26 mouse cellular contexts compared by ENCODE assay signal in genomic region chr3:17667016-17667415, GRCm38 (mm10).
DNase-seq lines count a peak whose midpoint lies in the region; ATAC-seq and TF ChIP-seq lines count a peak whose summit lies in the region.
"Had no signal": no experiment of that assay in that cellular context is flagged by ENCODE, and none has a peak within 500 bp of the region (broad histone marks: within the 10 kb centered on the region; RNA-seq: fewer than 3 reads in every experiment).

No protein-coding gene starts in this region.

- intact Hi-C loops in left cerebral cortex, adult 2 months (cut with DNase I): loop anchor here (5.0 kb wide), 1 partner anchor 110 kb away; no protein-coding TSS in a partner anchor
- intact Hi-C loops in left cerebral cortex, postnatal 4 days (cut with DNase I): no loop called here

- TF ChIP-seq CTCF in forebrain, postnatal 0 days (IDR thresholded peaks at IDR 0.05; ENCODE audit: low read depth): no peak
- no peak for TF ChIP-seq CTCF in left cerebral cortex, adult 2 months (IDR thresholded peaks at IDR 0.05)

- H3K27me3 ChIP-seq in forebrain, postnatal 0 days (ENCODE audit: insufficient read depth, low read length): no peaks in the 10 kb centered on the region
- no peaks in the 10 kb centered on the region for H3K27me3 ChIP-seq in forebrain, embryonic 13.5 days
- H3K27me3 ChIP-seq in hindbrain, embryonic 11.5 days (ENCODE audit: control insufficient read depth, insufficient read depth, low read length): no peaks in the 10 kb centered on the region
- H3K27me3 ChIP-seq: embryonic facial prominence, embryonic 12.5 days; embryonic facial prominence, embryonic 15.5 days; forebrain, embryonic 15.5 days; heart, embryonic 12.5 days; heart, embryonic 15.5 days had no signal

- DNase-seq in forebrain, postnatal 0 days: peak; percentile 13
- DNase-seq in left cerebral cortex, adult 2 months (ENCODE audit: extremely low spot score in 1 of 2, low spot score in 2 of 2): no peak
- DNase-seq in left cerebral cortex, postnatal 4 days: no peak
- peak; percentile 7 for DNase-seq in right cerebral cortex, adult 18-20 months
- DNase-seq in right cerebral cortex, postnatal 36 days (ENCODE audit: low spot score in 2 of 2): no peak
- no peak for DNase-seq in hindbrain, embryonic 11.5 days (ENCODE audit: low spot score)
- DNase-seq: adrenal gland, adult 8-10 months; adrenal gland, postnatal 25 days; cerebellum, adult 11 months; cerebellum, adult 2 months; cerebellum, adult 9-11 months; cerebellum, postnatal 25 days; gastrocnemius, postnatal 25 days; heart, adult 18-20 months; heart, postnatal 10 days; heart, postnatal 36 days had no signal

- WGBS in forebrain, postnatal 0 days: 69% methylated on average over 1 of the region's 1 CpGs
- whole genome bisulfite sequencing in forebrain, embryonic 13.5 days: 85% methylated on average over 1 of the region's 1 CpGs
- 78% methylated on average over 1 of the region's 1 CpGs for WGBS in hindbrain, embryonic 11.5 days

- H3K4me2 ChIP-seq in forebrain, postnatal 0 days (ENCODE audit: low read depth): no peak overlapping the region
- no peak overlapping the region for H3K4me2 ChIP-seq in forebrain, embryonic 13.5 days
- no peak overlapping the region for H3K4me2 ChIP-seq in hindbrain, embryonic 11.5 days (replicated peaks; ENCODE audit: low read depth, low read length)
- H3K4me2 ChIP-seq: embryonic facial prominence, embryonic 12.5 days; embryonic facial prominence, embryonic 15.5 days; forebrain, embryonic 15.5 days; heart, embryonic 12.5 days; heart, embryonic 15.5 days; hindbrain, embryonic 14.5 days had no signal

- H3K4me1 ChIP-seq in forebrain, postnatal 0 days (ENCODE audit: insufficient read depth): no peaks in the 10 kb centered on the region
- no peaks in the 10 kb centered on the region for H3K4me1 ChIP-seq in forebrain, embryonic 13.5 days
- H3K4me1 ChIP-seq in hindbrain, embryonic 11.5 days (replicated peaks; ENCODE audit: control insufficient read depth, insufficient read depth, low read length): no peaks in the 10 kb centered on the region
- H3K4me1 ChIP-seq: embryonic facial prominence, embryonic 12.5 days; embryonic facial prominence, embryonic 15.5 days; forebrain, embryonic 15.5 days; heart, embryonic 12.5 days; heart, embryonic 15.5 days; hindbrain, embryonic 10.5 days had no signal

- no peaks in the 10 kb centered on the region for H3K36me3 ChIP-seq in forebrain, postnatal 0 days (ENCODE audit: insufficient read depth)
- no peaks in the 10 kb centered on the region for H3K36me3 ChIP-seq in forebrain, embryonic 13.5 days (ENCODE audit: poor library complexity, severe bottlenecking)
- H3K36me3 ChIP-seq in hindbrain, embryonic 11.5 days (ENCODE audit: control insufficient read depth, insufficient read depth, low read length): no peaks in the 10 kb centered on the region
- H3K36me3 ChIP-seq: embryonic facial prominence, embryonic 12.5 days; embryonic facial prominence, embryonic 15.5 days; forebrain, embryonic 15.5 days; heart, embryonic 12.5 days; heart, embryonic 15.5 days had no signal

- H3K4me3 ChIP-seq in forebrain, postnatal 0 days (ENCODE audit: low read depth, low read length): no peak overlapping the region
- H3K4me3 ChIP-seq in forebrain, embryonic 13.5 days: no peak overlapping the region
- H3K4me3 ChIP-seq in left cerebral cortex, adult 2 months: no peak overlapping the region
- H3K4me3 ChIP-seq in hindbrain, embryonic 11.5 days (ENCODE audit: low read depth, low read length): no peak overlapping the region
- H3K4me3 ChIP-seq: embryonic facial prominence, embryonic 12.5 days; embryonic facial prominence, embryonic 15.5 days; forebrain, embryonic 15.5 days; heart, embryonic 12.5 days; heart, embryonic 15.5 days; hindbrain, embryonic 10.5 days had no signal

- H3K27ac ChIP-seq in forebrain, postnatal 0 days (ENCODE audit: low read depth, low read length): peak overlapping the region; percentile 54; the same call in 1 of the 2 replicates
- no peak overlapping the region for H3K27ac ChIP-seq in forebrain, embryonic 13.5 days
- peak overlapping the region; percentile 61 for H3K27ac ChIP-seq in left cerebral cortex, adult 2 months
- no peak overlapping the region for H3K27ac ChIP-seq in hindbrain, embryonic 11.5 days (ENCODE audit: low read depth, low read length)
- H3K27ac ChIP-seq: embryonic facial prominence, embryonic 12.5 days; embryonic facial prominence, embryonic 15.5 days; forebrain, embryonic 15.5 days; heart, embryonic 15.5 days; hindbrain, embryonic 10.5 days; hindbrain, embryonic 14.5 days; hindbrain, postnatal 0 days had no signal

- ATAC-seq in forebrain, postnatal 0 days: peak; percentile 36
- no peak for ATAC-seq in forebrain, embryonic 13.5 days
- no peak for ATAC-seq in hindbrain, embryonic 11.5 days (ENCODE audit: low FRiP score)
- ATAC-seq: activated CD4-positive, CD25-positive, alpha-beta regulatory T cell, adult 4 months; forebrain, embryonic 15.5 days; hindbrain, postnatal 0 days had no signal

- H3K9ac ChIP-seq in forebrain, postnatal 0 days: no peak overlapping the region
- no peak overlapping the region for H3K9ac ChIP-seq in forebrain, embryonic 13.5 days
- no peak overlapping the region for H3K9ac ChIP-seq in hindbrain, embryonic 11.5 days (ENCODE audit: low read depth, low read length)
- H3K9ac ChIP-seq: embryonic facial prominence, embryonic 12.5 days; embryonic facial prominence, embryonic 15.5 days; forebrain, embryonic 15.5 days; heart, embryonic 12.5 days; heart, embryonic 15.5 days; hindbrain, embryonic 14.5 days had no signal

- H3K9me3 ChIP-seq in forebrain, postnatal 0 days (ENCODE audit: low read length): no peaks in the 10 kb centered on the region
- H3K9me3 ChIP-seq in forebrain, embryonic 13.5 days (replicated peaks): no peaks in the 10 kb centered on the region
- no peaks in the 10 kb centered on the region for H3K9me3 ChIP-seq in hindbrain, embryonic 11.5 days (ENCODE audit: control insufficient read depth, low read length)
- H3K9me3 ChIP-seq: embryonic facial prominence, embryonic 12.5 days; embryonic facial prominence, embryonic 15.5 days; forebrain, embryonic 15.5 days; heart, embryonic 12.5 days; heart, embryonic 15.5 days had no signal

Comparison
In these comparisons a context has a peak if more than half of its experiments do, and no peak if none do; other contexts are left out.
1. DNase-seq: peak in forebrain, postnatal 0 days (single experiment) and right cerebral cortex, adult 18-20 months (single experiment); none in left cerebral cortex, adult 2 months (0 of 2), left cerebral cortex, postnatal 4 days (single experiment), right cerebral cortex, postnatal 36 days (0 of 2) and hindbrain, embryonic 11.5 days (single experiment).
2. H3K27ac ChIP-seq: peak in forebrain, postnatal 0 days (single experiment) and left cerebral cortex, adult 2 months (single experiment); none in forebrain, embryonic 13.5 days (single experiment) and hindbrain, embryonic 11.5 days (single experiment).